Mouse (Mus musculus) common myeloid progenitor, adult 5-6 weeks (primary cell): ENCODE results near the gene Pear1. TPM values are rescaled to one million over a fixed set of nuclear protein-coding genes. Genes with fewer than 3 reads are reported as not detected.

Experiments
- ATAC-seq: replicated peaks from 2 replicates; pipeline ENCODE4 v1.8.0; 2016; ENCODE audit warnings: low read depth, mild to moderate bottlenecking, moderate TSS enrichment, inconsistent platforms; ENCODE audit not compliant: poor library complexity, severe bottlenecking
- total RNA-seq: library from RNA; stranded (forward); fragments of 200-1000, 187-1606 nt; gene quantifications from 2 replicates; pipeline ENCODE4 v1.2.3, GENCODE M21; 2017

Gene Pear1
- total RNA-seq, 1 experiment from 2014 or later, result 9.6 TPM

DNA sequence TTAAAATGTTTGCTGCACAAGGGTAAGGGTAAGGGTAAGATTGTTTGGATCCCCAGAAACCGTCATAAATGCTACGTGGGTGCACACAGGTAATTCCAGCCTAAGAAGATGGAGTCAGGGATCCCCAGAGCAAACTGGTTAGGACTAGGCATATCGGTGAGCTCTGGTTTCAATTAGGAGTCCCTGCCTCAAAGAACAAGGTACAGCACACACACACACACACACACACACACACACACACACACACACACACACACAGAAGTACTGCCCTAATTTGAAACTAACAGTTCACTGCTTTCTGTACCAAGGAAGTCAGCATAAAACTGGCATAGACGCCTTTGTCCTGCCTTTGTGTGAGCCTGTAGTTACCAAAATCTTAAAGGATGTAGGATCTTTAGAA, 11.7 kb downstream of the Pear1 start:
- no peak for ATAC-seq

DNA sequence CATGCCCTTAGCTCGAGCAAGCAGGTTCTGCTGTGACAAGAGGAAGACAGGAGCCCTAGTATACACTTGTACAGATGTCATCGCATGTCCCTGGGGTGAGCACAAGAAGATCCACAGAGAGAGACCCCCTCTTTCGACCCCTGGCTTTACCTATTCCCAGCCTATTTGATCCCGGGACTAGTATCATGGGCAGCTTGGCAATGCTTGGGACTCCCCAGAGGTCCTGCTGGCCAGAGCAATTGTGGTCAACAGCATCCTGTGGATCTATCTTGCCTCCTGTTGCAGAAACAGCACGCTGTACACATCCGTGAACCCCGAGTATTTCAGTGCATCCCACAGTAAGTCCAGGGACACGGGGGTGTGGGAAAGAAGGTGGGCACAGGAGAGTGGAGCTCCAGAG, 12.8 kb downstream of the Pear1 start:
- no peak for ATAC-seq

DNA sequence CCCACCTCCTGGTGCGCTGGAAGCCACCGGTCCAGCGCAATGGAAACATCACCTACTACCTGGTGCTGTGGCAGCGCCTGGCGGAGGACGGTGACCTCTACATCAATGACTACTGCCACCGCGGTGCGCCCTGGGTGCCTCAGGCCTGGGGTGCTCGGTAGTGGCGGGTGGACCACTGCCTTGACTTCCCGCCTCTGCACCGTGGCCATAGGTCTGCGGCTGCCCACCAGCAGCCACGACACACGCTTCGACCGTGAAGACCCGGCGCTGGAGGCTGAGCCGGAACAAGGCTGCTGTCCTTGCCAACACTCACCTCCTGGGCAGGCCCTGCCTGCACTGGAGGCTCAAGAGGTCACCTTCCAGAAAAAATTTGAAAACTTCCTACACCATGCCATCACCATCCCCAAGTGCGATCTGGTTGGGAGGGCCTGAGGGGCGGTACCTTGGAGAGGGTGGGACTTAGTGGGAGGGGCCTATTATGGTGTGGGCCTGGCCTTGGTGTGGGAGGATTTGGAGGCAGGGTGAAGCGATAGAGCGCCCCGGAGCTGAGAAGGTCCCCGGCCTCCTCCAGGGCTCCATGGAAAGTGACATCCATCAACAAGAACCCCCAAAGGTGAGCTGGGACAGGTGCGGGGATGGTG, 14.7 kb downstream of the Pear1 start:
- ATAC-seq, result peak; percentile 57; the same call in 1 of the 2 replicates

DNA sequence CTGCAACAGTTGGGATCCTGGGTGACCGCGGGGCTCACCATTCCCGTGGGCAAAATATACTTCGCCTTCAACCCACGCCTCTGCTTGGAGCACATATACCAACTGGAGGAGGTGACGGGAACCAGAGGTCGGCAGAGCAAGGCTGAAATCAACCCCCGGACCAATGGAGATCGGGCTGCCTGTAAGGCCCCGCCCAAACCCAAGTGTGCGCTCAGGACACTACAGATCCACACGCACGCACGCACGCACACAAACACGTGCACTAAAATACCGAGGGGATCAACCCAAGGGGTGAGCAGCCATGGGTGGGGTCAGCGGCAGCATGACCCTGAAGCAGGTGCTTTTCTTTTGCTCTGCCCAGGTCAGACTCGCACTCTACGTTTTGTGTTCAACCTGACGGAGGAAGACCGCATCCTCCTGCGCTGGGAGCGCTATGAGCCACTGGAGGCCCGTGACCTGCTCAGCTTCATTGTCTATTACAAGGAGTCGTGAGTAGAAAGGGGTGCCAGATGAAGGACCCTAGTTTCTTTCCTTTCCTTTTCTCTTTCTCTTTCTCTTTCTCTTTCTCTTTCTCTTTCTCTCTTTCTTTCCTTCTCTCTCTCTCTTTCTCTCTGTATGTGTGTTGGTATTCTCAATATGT, 19.9 kb downstream of the Pear1 start:
- peak; percentile 87 for ATAC-seq

DNA sequence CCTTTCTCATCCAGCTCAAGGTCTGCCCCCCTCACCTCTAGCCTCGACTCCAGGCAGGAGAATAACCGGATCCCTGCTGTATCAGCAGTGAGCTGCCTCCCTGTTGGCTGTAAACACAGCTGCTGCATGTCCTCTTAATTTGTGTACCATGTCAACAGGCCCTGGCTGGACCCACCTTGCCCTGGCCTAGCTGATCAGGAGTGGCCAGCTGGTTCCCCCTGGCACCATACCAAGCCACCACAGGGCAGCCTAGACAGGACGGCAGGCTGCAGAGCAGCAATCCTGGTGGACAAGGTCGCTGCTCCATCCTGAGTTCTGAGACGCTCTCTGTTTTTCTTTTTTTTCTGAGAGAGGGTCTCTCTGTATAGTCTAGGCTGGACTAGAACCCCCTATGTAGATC, 22.4 kb downstream of the Pear1 start:
- ATAC-seq, result no peak

DNA sequence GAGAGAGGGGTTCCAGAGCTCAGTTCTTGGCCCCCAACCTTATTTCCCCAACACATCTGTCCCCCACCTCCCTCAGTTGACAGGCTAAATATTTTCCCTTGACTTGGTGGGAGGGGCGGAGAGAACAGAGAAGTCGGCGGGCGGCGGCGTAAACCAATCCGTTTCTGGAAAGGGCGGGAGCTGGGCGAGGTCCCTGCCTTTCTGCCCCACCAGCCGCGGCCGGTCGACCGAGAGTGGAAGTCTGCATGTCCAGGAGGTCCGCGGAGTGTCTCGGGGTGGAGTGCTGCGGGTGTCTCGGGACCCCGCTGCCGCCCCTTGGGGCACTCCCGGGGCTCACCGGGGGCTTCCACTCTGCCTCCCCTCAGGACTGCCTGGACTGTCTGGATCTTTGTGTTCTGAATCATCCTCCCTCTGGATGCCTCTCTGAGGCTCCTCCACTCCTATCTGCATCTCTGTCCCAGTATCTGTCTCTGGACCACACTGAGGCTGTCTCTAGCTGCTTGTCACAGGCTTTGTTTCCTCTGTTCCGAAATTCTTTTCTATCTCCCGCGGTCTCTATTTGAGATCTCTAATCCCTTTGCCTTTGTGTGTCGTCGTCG, 27.3 kb downstream of the Pear1 start, which contains the start of gene Insrr:
Gene Insrr, plus strand, starts transcription at position 216 of the 599 bp plus-strand sequence.
- peak; percentile 33; the same call in 1 of the 2 replicates for ATAC-seq

DNA sequence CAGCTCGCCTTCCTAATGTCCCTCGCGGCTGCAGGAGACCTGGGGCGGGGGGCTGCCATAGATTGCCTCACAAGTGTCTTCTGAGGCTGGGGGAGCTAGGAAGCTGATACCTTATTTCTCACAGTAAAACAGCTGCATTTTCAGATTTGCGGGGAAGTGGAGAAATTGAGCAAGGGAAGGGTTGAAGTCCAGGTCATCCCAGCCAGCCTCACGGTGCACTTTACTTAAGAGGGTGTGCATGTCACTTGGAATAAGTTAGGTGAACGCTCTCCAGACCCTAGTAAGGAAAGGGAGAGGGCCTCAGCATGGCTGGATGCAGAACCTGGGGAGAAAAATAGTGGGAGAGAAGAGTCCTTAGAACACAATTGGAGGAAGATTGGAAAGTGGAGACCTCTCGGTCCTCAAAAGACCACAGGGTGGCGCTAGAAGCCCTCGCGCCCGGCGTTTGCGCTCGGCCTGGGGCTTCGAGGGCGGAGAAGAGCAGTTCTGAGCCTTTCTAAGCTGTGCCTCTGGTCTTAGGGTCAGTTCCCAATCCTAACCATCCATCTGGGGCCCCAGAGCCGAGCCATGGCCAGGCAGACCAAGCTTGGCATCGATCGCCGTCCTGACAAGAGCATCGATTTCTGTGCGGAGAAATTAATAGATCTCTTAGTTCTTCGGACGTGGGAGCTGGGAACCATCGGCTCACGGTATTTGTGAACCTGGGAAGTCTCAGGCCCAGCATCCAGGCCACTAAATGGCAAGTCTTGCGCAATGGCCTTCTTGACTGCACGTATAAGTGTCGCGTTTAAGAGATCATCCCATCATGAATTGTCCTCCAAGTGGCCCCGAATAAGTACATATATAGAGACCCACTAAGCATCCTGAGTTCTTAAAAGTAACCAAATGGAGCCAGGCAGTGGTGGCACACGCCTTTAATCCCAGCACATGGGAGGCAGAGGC, 28.5 kb downstream of the Pear1 start:
- ATAC-seq, result peak; percentile 54

DNA sequence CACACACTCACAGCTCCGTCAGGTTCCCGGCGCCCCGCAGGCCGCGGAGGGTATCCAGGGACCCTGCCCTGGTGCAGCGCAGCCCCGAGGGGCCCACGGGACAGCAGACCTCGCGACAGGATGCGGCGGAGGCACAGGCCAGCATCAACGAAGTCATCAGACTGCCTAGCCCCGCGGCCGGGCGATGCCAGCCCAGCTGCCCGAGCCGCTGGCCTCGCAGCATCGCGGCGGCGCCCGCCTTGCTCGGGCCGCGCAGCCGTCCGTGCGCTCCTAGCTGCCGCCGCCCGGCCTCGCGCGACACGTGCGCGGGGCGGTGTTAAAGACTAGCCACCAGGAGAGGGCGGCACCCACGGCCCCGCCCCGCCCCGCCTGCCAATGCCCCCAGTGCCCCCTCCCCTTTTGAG, 29.2 kb downstream of the Pear1 start, which contains the start of gene Ntrk1:
Gene Ntrk1, minus strand, starts transcription at position 241 of the 404 bp plus-strand sequence.
- ATAC-seq, result no peak

DNA sequence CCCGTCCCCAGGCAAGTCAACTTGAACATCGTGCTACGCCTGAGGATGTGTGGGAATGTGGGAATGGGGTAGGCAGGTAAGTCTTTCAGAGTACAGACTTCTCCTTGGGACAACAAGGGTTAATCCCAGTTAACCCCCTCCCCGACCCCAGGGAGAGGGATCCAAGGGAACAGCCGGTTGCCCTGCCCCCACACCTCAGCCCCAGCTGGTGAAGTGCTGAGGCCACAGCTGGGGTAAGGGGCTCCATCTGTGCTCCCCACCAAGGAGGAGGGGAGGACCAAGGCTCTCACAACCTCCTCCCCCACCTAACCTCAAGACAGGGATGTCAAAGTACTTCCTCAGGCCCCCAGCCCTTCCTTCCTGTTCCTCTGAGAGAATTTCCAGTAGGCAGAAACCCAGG, 34.3 kb downstream of the Pear1 start:
- ATAC-seq, result no peak

DNA sequence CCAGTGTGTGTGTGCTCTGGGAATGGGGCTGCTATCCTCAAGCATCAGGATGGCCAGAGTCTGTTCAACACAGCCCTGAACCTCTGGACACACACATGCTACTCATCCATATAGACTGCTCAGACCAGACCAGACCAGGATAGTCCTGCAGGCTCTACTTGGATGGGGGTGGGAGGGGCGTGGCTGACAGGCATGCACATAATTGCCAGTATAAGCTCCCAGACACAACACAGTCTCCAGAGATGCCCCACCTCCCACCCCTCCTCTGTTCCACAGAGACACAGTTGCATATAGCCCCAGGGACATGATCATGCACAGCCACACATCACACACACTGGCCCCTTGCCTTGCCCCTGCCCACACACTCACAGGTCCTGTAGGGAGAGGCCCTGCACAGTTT, 34.9 kb downstream of the Pear1 start:
- ATAC-seq, result no peak

DNA sequence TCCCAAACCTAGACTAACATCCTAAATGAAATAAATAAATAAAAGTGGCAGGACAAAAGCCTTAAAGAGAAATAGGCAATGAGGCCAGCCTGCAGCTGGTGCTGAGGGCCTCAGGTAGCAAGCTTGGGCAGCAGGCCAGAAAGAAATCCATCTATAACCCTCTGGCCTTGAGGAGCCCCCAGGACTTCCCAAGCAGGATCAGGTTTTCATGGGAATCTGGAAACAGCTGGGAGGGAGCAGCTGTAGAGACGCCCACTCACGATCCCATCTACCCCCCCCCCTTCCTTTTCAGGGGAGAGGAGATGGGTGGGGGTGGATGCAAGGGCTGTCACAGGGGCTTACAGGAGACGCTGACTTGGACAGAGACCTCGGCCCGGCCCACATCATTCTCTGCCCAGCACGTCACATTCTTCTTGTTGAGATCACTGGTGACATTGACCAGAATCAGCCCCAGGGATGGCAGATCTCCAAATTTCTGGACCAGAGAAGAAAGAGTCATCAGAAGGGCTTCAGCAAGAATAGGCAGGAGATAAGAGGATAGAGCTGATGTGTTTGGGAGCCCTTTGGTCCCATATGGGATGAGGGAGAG, 38.4 kb downstream of the Pear1 start:
- no peak for ATAC-seq

DNA sequence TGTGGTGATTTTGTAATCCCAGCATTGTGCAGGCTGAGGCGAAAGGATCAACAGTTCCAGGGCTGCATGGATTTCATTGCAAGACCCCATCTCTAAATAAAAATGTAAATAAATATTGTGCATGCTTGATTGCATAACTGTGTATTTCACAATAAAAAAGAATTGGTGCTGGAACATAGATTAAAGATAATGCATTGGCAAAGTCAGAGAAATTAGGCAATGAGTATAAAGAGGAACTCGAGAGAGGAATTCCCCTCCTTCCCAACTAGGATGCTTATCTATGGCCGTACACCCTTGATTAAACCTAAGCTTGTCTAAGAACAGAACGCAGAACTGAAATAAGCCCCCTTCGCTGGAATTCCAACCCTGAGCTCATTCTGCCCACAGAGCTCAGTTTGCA, 39.0 kb downstream of the Pear1 start:
- 0 out of 2 replicates have a peak, but pooled peaks have one; percentile 25 for ATAC-seq

DNA sequence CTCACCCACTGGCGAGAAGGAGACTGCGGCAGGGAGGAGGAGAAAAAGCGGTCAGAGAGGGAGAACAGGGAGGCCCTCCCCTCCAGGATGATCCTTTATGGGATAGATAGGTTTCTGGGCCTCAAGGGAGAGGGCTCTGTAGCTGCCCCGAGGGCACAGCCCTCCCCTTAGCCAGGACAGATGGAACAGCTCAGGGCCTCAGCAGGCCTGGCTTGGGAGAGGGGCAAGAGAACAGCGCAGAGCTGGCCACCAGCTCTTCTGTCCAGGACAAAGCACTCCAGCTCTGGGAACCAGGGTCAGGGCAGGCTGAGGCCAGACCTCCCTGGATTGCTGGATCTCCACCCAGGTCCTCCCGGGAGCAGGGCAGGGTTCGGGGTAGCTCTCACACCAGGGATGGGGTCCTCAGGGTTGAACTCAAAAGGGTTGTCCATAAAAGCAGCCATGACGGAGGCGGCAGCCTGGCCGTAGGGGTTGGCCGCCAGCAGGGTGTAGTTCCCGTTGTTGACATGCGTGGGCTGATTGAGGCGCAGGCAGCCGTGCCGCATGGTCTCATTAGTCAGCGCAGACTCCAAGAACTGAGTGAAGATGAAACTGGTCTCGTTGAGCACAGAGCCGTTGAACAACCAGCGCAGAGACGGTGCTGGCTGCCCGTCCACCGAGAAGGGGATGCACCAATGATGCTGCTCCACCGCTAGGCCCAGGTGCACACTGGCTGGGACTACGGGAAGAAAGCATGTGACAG, 40.7 kb downstream of the Pear1 start:
- ATAC-seq, result no peak

DNA sequence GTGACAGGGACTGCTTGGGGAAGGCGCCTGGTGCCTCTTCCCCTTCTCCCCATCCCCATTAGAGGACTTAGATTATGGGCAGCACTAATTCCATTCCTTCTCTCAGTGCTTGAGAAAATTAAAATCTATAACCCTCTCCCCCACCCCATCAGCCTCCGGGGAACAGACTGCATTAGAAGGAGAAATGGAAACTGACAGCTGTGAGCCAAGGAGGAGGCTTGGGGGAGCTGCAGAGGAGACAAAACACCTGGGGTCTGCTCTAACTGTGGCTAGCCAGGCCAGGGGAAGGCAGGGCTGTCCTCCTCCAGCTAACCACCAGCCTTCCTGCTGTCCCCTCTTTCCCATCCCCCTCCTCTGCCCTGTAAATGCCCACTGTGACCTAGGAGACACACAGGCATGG, 45.0 kb downstream of the Pear1 start:
- ATAC-seq, result no peak

DNA sequence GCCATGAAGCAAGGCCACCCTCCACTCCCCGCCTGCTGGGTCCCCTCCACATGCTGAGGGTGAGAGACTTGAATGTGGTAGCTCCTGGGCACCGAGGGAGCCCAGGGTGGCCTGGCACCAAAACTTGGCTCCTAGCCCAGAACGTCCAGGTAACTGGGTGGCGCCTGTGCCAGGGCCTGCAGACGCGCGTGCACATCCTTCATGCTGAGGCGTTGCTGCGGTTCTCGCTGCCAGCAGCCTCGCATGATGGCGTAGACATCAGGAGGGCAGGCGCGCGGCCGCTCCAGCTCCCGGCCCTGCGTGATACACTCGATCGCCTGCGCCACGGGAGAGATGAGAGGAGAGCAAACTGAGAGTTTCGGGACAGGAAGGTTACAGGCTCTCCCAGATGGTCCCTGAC, 45.8 kb downstream of the Pear1 start:
- ATAC-seq, result no peak

DNA sequence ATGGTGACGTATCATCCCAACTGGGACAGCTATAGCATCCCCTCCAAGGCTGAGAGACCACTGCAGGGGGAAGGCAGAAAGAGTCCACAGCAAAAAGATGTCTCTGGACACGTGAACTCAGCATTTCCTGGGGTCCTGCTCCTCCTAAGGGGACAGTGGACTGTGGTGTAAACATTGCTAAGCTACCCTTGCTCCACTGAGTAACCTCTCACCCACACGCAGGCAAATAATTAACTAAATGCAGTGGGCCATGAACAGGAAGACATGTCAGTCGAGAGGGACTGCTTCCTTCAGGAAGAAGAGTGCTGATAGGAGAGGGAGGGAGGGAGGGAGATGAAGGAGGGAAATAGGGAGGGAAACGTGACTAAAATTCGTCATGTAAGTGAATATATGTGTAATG, 53.0 kb downstream of the Pear1 start:
- ATAC-seq, result no peak

DNA sequence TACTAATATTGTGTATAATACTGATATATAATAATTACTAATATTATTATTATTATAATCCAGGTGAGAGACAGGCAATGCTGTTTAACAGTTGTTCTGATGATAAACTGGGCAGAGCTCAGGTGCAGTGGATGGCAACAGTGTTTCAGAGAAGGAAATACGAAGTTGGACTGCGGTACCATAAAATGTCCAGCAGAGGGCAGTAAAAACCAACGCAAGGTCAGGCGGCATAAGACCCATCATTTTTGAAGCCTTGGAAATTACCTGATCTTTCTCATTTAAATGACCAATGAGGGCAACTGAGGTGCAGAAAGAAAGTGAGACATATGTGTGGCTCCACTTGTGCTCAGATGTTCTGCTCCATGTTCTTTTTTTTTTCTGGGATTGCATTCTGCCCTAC, 53.8 kb downstream of the Pear1 start:
- ATAC-seq, result no peak; the same call in 1 of the 2 replicates

DNA sequence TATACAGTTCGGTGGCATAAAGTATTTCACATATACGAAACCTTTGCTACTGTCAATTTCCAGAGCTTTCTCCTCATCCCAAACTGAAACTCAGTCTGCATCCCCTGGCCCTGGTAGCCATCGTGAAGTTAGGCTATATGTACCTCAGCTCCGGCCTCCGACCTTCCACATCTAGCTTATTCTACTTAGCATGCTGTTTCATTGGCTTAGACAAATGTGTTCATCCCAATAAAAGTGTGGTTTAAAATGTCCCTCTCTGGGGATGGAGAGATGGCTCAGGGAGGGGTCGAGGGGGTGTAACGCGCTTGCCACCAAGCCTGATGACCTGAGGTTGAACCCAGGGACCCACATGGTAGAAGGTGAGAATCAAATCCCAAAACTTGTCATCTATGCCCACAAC, 54.6 kb downstream of the Pear1 start:
- no peak for ATAC-seq

DNA sequence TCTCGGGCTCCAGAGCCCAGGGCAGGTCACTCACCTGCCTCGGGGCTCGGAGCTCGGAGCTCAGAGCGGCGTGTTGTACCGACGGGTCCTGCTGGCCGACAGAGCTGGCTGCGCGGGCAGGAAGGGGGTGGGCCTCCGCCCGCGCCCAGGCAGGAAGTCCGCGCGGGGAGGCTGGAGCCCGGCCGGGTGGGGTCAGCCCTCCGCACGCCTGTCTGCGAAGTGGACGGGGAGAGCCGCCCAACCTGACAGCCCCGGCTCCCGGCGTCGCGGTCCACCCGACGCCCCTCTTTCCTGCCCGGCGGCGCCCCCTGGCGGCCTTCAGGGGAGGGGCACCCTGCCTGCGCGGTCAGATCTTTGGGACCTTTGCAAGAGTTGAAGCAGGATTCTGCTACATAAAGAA, 55.3 kb downstream of the Pear1 start:
- peak; percentile 31 for ATAC-seq
